Mouse (Mus musculus): Measurements from ENCODE around the gene Cdk11b. TPM values are rescaled to one million over a fixed set of nuclear protein-coding genes. Genes with fewer than 3 reads are reported as not detected.

Gene Cdk11b
- polyA plus RNA-seq, 1 experiment from 2014 or later = 72.9 TPM

- H3K27ac ChIP-seq (ENCODE audit: low read depth, low read length) = no peak overlapping the region
- peak overlapping the region; percentile 74 for H3K9ac ChIP-seq (ENCODE audit: low read length)
- 1% methylated on average over 89 of the region's 92 CpGs for WGBS
- no peaks in the 10 kb centered on the region for H3K9me3 ChIP-seq (ENCODE audit: control insufficient read depth, low read length)
- DNase-seq (ENCODE audit: low spot score, missing footprints) (peak; percentile 93), ATAC-seq (ENCODE audit: low FRiP score) (peak; percentile 72)
- peak overlapping the region; percentile 70 for H3K4me3 ChIP-seq (ENCODE audit: low read depth, low read length)
- 0 out of 2 replicates have a peak, but pooled peaks cover 4% of the 10 kb centered on the region for H3K4me1 ChIP-seq (ENCODE audit: control insufficient read depth, insufficient read depth, low read length)
- H3K36me3 ChIP-seq (ENCODE audit: control insufficient read depth, insufficient read depth, low read length) = no peaks in the 10 kb centered on the region
- peak overlapping the region; percentile 90 for H3K4me2 ChIP-seq
- peaks cover 15% of the 10 kb centered on the region for H3K27me3 ChIP-seq (ENCODE audit: control insufficient read depth, insufficient read depth, low read length)
Observed at GRCm38 (mm10) chr4:155694482-155695401, 70.1 kb downstream of the Cdk11b start.

- no peak overlapping the region for H3K27ac ChIP-seq (ENCODE audit: low read depth, low read length)
- H3K9ac ChIP-seq (ENCODE audit: low read length) = no peak overlapping the region
- H3K4me3 ChIP-seq (ENCODE audit: low read depth, low read length) = no peak overlapping the region
- H3K9me3 ChIP-seq (ENCODE audit: control insufficient read depth, low read length) = no peaks in the 10 kb centered on the region
- no peaks in the 10 kb centered on the region for H3K36me3 ChIP-seq (ENCODE audit: control insufficient read depth, insufficient read depth, low read length)
- peaks cover 15% of the 10 kb centered on the region for H3K27me3 ChIP-seq (ENCODE audit: control insufficient read depth, insufficient read depth, low read length)
- 0 out of 2 replicates have a peak overlapping the region, but pooled peaks have one; percentile 90 for H3K4me2 ChIP-seq
- DNase-seq (ENCODE audit: low spot score, missing footprints) = no peak
- no peak for ATAC-seq (ENCODE audit: low FRiP score)
- H3K4me1 ChIP-seq (ENCODE audit: control insufficient read depth, insufficient read depth, low read length) = 0 out of 2 replicates have a peak, but pooled peaks cover 4% of the 10 kb centered on the region
- 75% methylated on average over 4 of the region's 4 CpGs for WGBS
Observed at GRCm38 (mm10) chr4:155695531-155696062, 70.9 kb downstream of the Cdk11b start.

- no peak overlapping the region for H3K9ac ChIP-seq (ENCODE audit: low read length)
- H3K4me2 ChIP-seq = no peak overlapping the region
- no peak overlapping the region for H3K27ac ChIP-seq (ENCODE audit: low read depth, low read length)
- no peak for DNase-seq (ENCODE audit: low spot score, missing footprints)
- 0 out of 2 replicates have a peak, but pooled peaks cover 4% of the 10 kb centered on the region for H3K4me1 ChIP-seq (ENCODE audit: control insufficient read depth, insufficient read depth, low read length)
- no peaks in the 10 kb centered on the region for H3K36me3 ChIP-seq (ENCODE audit: control insufficient read depth, insufficient read depth, low read length)
- no peak for ATAC-seq (ENCODE audit: low FRiP score)
- peaks cover 15% of the 10 kb centered on the region for H3K27me3 ChIP-seq (ENCODE audit: control insufficient read depth, insufficient read depth, low read length)
- no peak overlapping the region for H3K4me3 ChIP-seq (ENCODE audit: low read depth, low read length)
- no peaks in the 10 kb centered on the region for H3K9me3 ChIP-seq (ENCODE audit: control insufficient read depth, low read length)
- WGBS = 79% methylated on average over 16 of the region's 16 CpGs
Observed at GRCm38 (mm10) chr4:155696261-155697255, 71.9 kb downstream of the Cdk11b start.

Other genes starting within 250 kb of the Cdk11b start
- gene Gabrd, start 226.7 kb upstream of the Cdk11b start, polyA plus RNA-seq (2014; fragmentation: Nextera tagmentation; extraction: Ambion mirVana) = not detected in 2 replicates
- gene Cfap74, start 215.7 kb upstream of the Cdk11b start, polyA plus RNA-seq (2014; fragmentation: Nextera tagmentation; extraction: Ambion mirVana) = 6.3 and 6.5 TPM in 2 replicates
- gene Tmem52, start 155.7 kb upstream of the Cdk11b start, polyA plus RNA-seq (2014; fragmentation: Nextera tagmentation; extraction: Ambion mirVana) = not detected in 2 replicates
- gene Gnb1, start 133.5 kb upstream of the Cdk11b start, polyA plus RNA-seq (2014; fragmentation: Nextera tagmentation; extraction: Ambion mirVana) = 771 and 811 TPM in 2 replicates
- gene Nadk, start 62.5 kb upstream of the Cdk11b start, polyA plus RNA-seq (2014; fragmentation: Nextera tagmentation; extraction: Ambion mirVana) = 98.3 and 99.8 TPM in 2 replicates
- gene Slc35e2, start 23.4 kb upstream of the Cdk11b start, polyA plus RNA-seq (2014; fragmentation: Nextera tagmentation; extraction: Ambion mirVana) = 18.0 and 18.1 TPM in 2 replicates
- not detected in 2 replicates for gene Gm10563, start 20.6 kb downstream of the Cdk11b start, polyA plus RNA-seq (2014; fragmentation: Nextera tagmentation; extraction: Ambion mirVana)
- 2.5 and 4.1 TPM in 2 replicates for gene Mmp23, start 28.5 kb downstream of the Cdk11b start, polyA plus RNA-seq (2014; fragmentation: Nextera tagmentation; extraction: Ambion mirVana)
- 11.8 and 12.8 TPM in 2 replicates for gene Mib2, start 44.3 kb downstream of the Cdk11b start, polyA plus RNA-seq (2014; fragmentation: Nextera tagmentation; extraction: Ambion mirVana)
- 1.3 and 1.5 TPM in 2 replicates for gene Fndc10, start 69.5 kb downstream of the Cdk11b start, polyA plus RNA-seq (2014; fragmentation: Nextera tagmentation; extraction: Ambion mirVana)
- 147 and 155 TPM in 2 replicates for gene Ssu72, start 79.9 kb downstream of the Cdk11b start, polyA plus RNA-seq (2014; fragmentation: Nextera tagmentation; extraction: Ambion mirVana)
- 0.69 and 0.96 TPM in 2 replicates for gene Tmem240, start 109.9 kb downstream of the Cdk11b start, polyA plus RNA-seq (2014; fragmentation: Nextera tagmentation; extraction: Ambion mirVana)
- gene Atad3a, start 136.2 kb downstream of the Cdk11b start, polyA plus RNA-seq (2014; fragmentation: Nextera tagmentation; extraction: Ambion mirVana) = 84.5 and 84.6 TPM in 2 replicates
- gene Vwa1, start 149.8 kb downstream of the Cdk11b start, polyA plus RNA-seq (2014; fragmentation: Nextera tagmentation; extraction: Ambion mirVana) = 9.1 and 9.9 TPM in 2 replicates
- 0.14 and 0.21 TPM in 2 replicates for gene Tmem88b, start 161.0 kb downstream of the Cdk11b start, polyA plus RNA-seq (2014; fragmentation: Nextera tagmentation; extraction: Ambion mirVana)
- not detected in 2 replicates for gene Ankrd65, start 165.6 kb downstream of the Cdk11b start, polyA plus RNA-seq (2014; fragmentation: Nextera tagmentation; extraction: Ambion mirVana)
- gene Mrpl20, start 178.0 kb downstream of the Cdk11b start, polyA plus RNA-seq (2014; fragmentation: Nextera tagmentation; extraction: Ambion mirVana) = 225 and 243 TPM in 2 replicates
- gene Ccnl2, start 187.6 kb downstream of the Cdk11b start, polyA plus RNA-seq (2014; fragmentation: Nextera tagmentation; extraction: Ambion mirVana) = 146 and 157 TPM in 2 replicates
- gene Aurkaip1, start 206.4 kb downstream of the Cdk11b start, polyA plus RNA-seq (2014; fragmentation: Nextera tagmentation; extraction: Ambion mirVana) = 113 and 128 TPM in 2 replicates
- gene Mxra8, start 214.8 kb downstream of the Cdk11b start, polyA plus RNA-seq (2014; fragmentation: Nextera tagmentation; extraction: Ambion mirVana) = 37.7 and 41.9 TPM in 2 replicates
- 8.6 and 10.7 TPM in 2 replicates for gene Dvl1, start 222.5 kb downstream of the Cdk11b start, polyA plus RNA-seq (2014; fragmentation: Nextera tagmentation; extraction: Ambion mirVana)
- 0.34 and 0.59 TPM in 2 replicates for gene Tas1r3, start 238.5 kb downstream of the Cdk11b start, polyA plus RNA-seq (2014; fragmentation: Nextera tagmentation; extraction: Ambion mirVana)
- gene Cptp, start 244.6 kb downstream of the Cdk11b start, polyA plus RNA-seq (2014; fragmentation: Nextera tagmentation; extraction: Ambion mirVana) = 24.7 and 24.8 TPM in 2 replicates
- gene Ints11, start 244.7 kb downstream of the Cdk11b start, polyA plus RNA-seq (2014; fragmentation: Nextera tagmentation; extraction: Ambion mirVana) = 102 and 103 TPM in 2 replicates